Comparison of ENCODE assay signal across 7 mouse cellular contexts in genomic region chr6:115823850-115824464, GRCm38 (mm10). TPM values are rescaled to one million over a fixed set of nuclear protein-coding genes. Genes with fewer than 3 reads are reported as not detected.
A peak's percentile ranks its signal among the peaks of the same experiment; 100 is the strongest.
DNase-seq lines count a peak whose midpoint lies in the region; ATAC-seq and TF ChIP-seq lines count a peak whose summit lies in the region.
"Not testable (repeated sequence)": the region's sequence is repeated elsewhere in the genome, so short reads cannot be mapped to it uniquely, and the experiment has no call there.

No protein-coding gene starts in this region.

- peak; percentile 51; the same call in 1 of the 2 replicates for TF ChIP-seq CTCF in cortical plate, adult 2 months (IDR thresholded peaks at IDR 0.05; ENCODE audit: extremely low read depth, insufficient read depth, low read length)

- not testable (repeated sequence) for TF ChIP-seq POLR2A in cortical plate, adult 2 months (IDR thresholded peaks at IDR 0.05; ENCODE audit: extremely low read depth, insufficient read depth, low read length)

- H3K9me3 ChIP-seq in limb, embryonic 13.5 days, result not testable (repeated sequence)

- WGBS in limb, embryonic 13.5 days, result under 1% methylated on average over 6 of the region's 11 CpGs

- H3K9ac ChIP-seq in limb, embryonic 13.5 days, result not testable (repeated sequence)

- H3K4me1 ChIP-seq in cortical plate, adult 2 months (ENCODE audit: control insufficient read depth, insufficient read depth, low read length); limb, embryonic 13.5 days: not testable (repeated sequence)

- intact Hi-C loops in gastrocnemius, postnatal 14 days (cut with DNase I; ENCODE audit: low total_unique reads), result not testable (repeated sequence)

- peak overlapping the region; percentile 50 for H3K4me2 ChIP-seq in limb, embryonic 13.5 days (replicated peaks)

- H3K4me3 ChIP-seq in cortical plate, adult 2 months (ENCODE audit: insufficient read depth, low read length), result not testable (repeated sequence)
- peak overlapping the region; percentile 22 for H3K4me3 ChIP-seq in limb, embryonic 13.5 days

- H3K36me3 ChIP-seq in limb, embryonic 13.5 days, result not testable (repeated sequence)

- peak; percentile 91 for ATAC-seq in limb, embryonic 13.5 days (ENCODE audit: low FRiP score, low read depth)
- peak; percentile 96 for ATAC-seq in megakaryocyte-erythroid progenitor cell, adult 5-6 weeks (replicated peaks; ENCODE audit: low FRiP score, low TSS enrichment, poor library complexity, severe bottlenecking)

- H3K27ac ChIP-seq in cortical plate, adult 2 months (ENCODE audit: insufficient read depth, low read length); limb, embryonic 13.5 days: not testable (repeated sequence)

- H3K27me3 ChIP-seq in limb, embryonic 13.5 days, result not testable (repeated sequence)

- DNase-seq in WW6 (ENCODE audit: low read depth, low spot score), result peak; percentile 91
- peak; percentile 25 for DNase-seq in gastrocnemius, postnatal 14 days
- peak; percentile 94 for DNase-seq in induced T-regulatory cell, adult 2 months (ENCODE audit: low read depth)
- DNase-seq in skeletal muscle tissue, adult 2 months (ENCODE audit: low read depth, low spot score), result peak; percentile 56

RNA-seq across cellular contexts. Expression of gene Efcab12, which starts 14.3 kb away (rescaled TPM):
- 7.1 and 7.9 TPM in 2 replicates for polyA plus RNA-seq in cortical plate, adult 2 months (2012; rRNA removed)
- total RNA-seq in gastrocnemius, postnatal 14 days (2021), result under 1 TPM; 0.08 to 0.18 TPM
- polyA plus RNA-seq in limb, embryonic 13.5 days (2015; fragmentation: Nextera tagmentation; extraction: Ambion mirVana), result 0.41 and 0.54 TPM in 2 replicates
- total RNA-seq in megakaryocyte-erythroid progenitor cell, adult 5-6 weeks (2014; fragmentation: Nextera tagmentation), result not detected in 2 replicates
- total RNA-seq in megakaryocyte-erythroid progenitor cell, adult 5-6 weeks (2017), result 0.05 TPM in 1 of 2 replicates, not detected in the other

RNA-seq across cellular contexts. Expression of gene Rpl32, which starts 15.4 kb away (rescaled TPM):
- 914 and 1,009 TPM in 2 replicates for polyA plus RNA-seq in cortical plate, adult 2 months (2012; rRNA removed)
- total RNA-seq in gastrocnemius, postnatal 14 days (2021), result 100 to 1,000 TPM; 847 to 987 TPM
- 2,055 and 2,057 TPM in 2 replicates for polyA plus RNA-seq in limb, embryonic 13.5 days (2015; fragmentation: Nextera tagmentation; extraction: Ambion mirVana)
- total RNA-seq in megakaryocyte-erythroid progenitor cell, adult 5-6 weeks (2014; fragmentation: Nextera tagmentation), result 5,043 and 6,230 TPM in 2 replicates
- total RNA-seq in megakaryocyte-erythroid progenitor cell, adult 5-6 weeks (2017), result 5,746 and 6,785 TPM in 2 replicates

RNA-seq across cellular contexts. Expression of gene Mbd4, which starts 29.2 kb away (rescaled TPM):
- 9.5 and 10.1 TPM in 2 replicates for polyA plus RNA-seq in cortical plate, adult 2 months (2012; rRNA removed)
- total RNA-seq in gastrocnemius, postnatal 14 days (2021), result 1 to 10 TPM; 1.4 to 2.2 TPM
- 23.6 and 27.7 TPM in 2 replicates for polyA plus RNA-seq in limb, embryonic 13.5 days (2015; fragmentation: Nextera tagmentation; extraction: Ambion mirVana)
- 12.6 and 25.6 TPM in 2 replicates for total RNA-seq in megakaryocyte-erythroid progenitor cell, adult 5-6 weeks (2014; fragmentation: Nextera tagmentation)
- total RNA-seq in megakaryocyte-erythroid progenitor cell, adult 5-6 weeks (2017), result 18.9 and 19.9 TPM in 2 replicates

RNA-seq across cellular contexts. Expression of gene Ift122, which starts 29.3 kb away (rescaled TPM):
- 31.2 and 34.7 TPM in 2 replicates for polyA plus RNA-seq in cortical plate, adult 2 months (2012; rRNA removed)
- 10 to 100 TPM; 11.0 to 19.0 TPM for total RNA-seq in gastrocnemius, postnatal 14 days (2021)
- 25.8 and 27.9 TPM in 2 replicates for polyA plus RNA-seq in limb, embryonic 13.5 days (2015; fragmentation: Nextera tagmentation; extraction: Ambion mirVana)
- 0.49 and 1.8 TPM in 2 replicates for total RNA-seq in megakaryocyte-erythroid progenitor cell, adult 5-6 weeks (2014; fragmentation: Nextera tagmentation)
- total RNA-seq in megakaryocyte-erythroid progenitor cell, adult 5-6 weeks (2017), result 2.3 and 3.7 TPM in 2 replicates

RNA-seq across cellular contexts. Expression of gene Cand2, which starts 49.6 kb away (rescaled TPM):
- polyA plus RNA-seq in cortical plate, adult 2 months (2012; rRNA removed), result 3.0 and 3.1 TPM in 2 replicates
- 10 to 100 TPM; 68.1 to 86.4 TPM for total RNA-seq in gastrocnemius, postnatal 14 days (2021)
- polyA plus RNA-seq in limb, embryonic 13.5 days (2015; fragmentation: Nextera tagmentation; extraction: Ambion mirVana), result 48.1 and 56.8 TPM in 2 replicates
- 0.54 and 2.1 TPM in 2 replicates for total RNA-seq in megakaryocyte-erythroid progenitor cell, adult 5-6 weeks (2014; fragmentation: Nextera tagmentation)
- 0.72 and 0.89 TPM in 2 replicates for total RNA-seq in megakaryocyte-erythroid progenitor cell, adult 5-6 weeks (2017)

Comparison
In these comparisons a context has a peak if more than half of its experiments do, and no peak if none do; other contexts are left out.
1. DNase-seq: peak in every context shown above with its lines; median percentile 94 in induced T-regulatory cell, adult 2 months; 91 in WW6; 56 in skeletal muscle tissue, adult 2 months; 25 in gastrocnemius, postnatal 14 days.
2. RNA of gene Rpl32, which starts 15.4 kb away (total RNA-seq): 5,043 to 6,785 TPM in megakaryocyte-erythroid progenitor cell, adult 5-6 weeks; 847 to 987 TPM in gastrocnemius, postnatal 14 days; every median in the first group is over 4 times any median in the second.
3. RNA of gene Mbd4, which starts 29.2 kb away (total RNA-seq): 12.6 to 25.6 TPM in megakaryocyte-erythroid progenitor cell, adult 5-6 weeks; 1.4 to 2.2 TPM in gastrocnemius, postnatal 14 days; every median in the first group is over 4 times any median in the second.